Mouse (Mus musculus) bone marrow macrophage, adult 2 months (primary cell): ENCODE results near the gene Vmn2r56.

Experiments
- CTCF ChIP-seq: IDR thresholded peaks from 2 replicates; pipeline ENCODE4 v1.5.1; 2012; ENCODE audit warnings: low read depth, mild to moderate bottlenecking, low read length, moderate library complexity
- POLR2A ChIP-seq: IDR thresholded peaks from 2 replicates; pipeline ENCODE4 v1.6.1; 2012; ENCODE audit warnings: mild to moderate bottlenecking, low read depth, low read length, borderline replicate concordance

GRCm38 (mm10) chr7:12779141-12779540 lies 44.3 kb upstream of the Vmn2r56 start:
- TF ChIP-seq CTCF (no peak), POLR2A (no peak)
